8 mouse cellular contexts compared by ENCODE assay signal in the genomic region with DNA sequence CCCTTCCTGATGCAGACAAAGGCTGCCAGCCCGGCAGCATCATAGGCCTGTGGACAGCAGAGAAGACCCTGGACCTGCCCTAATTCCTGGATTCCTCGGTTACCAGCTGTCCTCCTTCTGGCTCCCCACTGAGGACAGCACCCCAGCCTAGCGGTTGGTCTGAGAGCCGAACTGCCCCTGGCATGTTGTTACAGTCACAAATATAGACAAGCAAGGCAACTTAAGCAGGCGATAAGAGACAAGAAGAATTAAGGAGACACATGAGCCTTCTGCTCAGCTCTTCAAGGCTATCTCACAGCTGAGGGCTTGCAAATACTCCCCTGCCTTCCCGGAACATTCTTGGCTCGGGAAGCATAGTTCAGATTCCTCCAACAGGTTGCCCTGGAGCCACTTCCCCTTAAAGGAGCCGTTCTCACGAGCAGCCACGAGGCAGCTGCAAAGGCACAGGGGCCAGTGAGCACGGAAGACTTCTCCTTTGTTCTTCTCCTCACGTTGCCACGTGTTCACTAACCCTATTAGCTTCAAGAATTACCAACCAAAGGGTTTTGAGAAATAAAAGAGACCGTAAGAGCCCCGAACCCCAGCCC.
DNase-seq lines count a peak whose midpoint lies in the region; ATAC-seq lines count a peak whose summit lies in the region.

No protein-coding gene starts in this region.

- H3K27ac ChIP-seq in embryonic facial prominence, embryonic 10.5 days (replicated peaks), result peak overlapping the region; percentile 86
- no peak overlapping the region for H3K27ac ChIP-seq in neural tube, embryonic 11.5 days (ENCODE audit: low read depth, low read length)

- intact Hi-C loops in heart, postnatal 14 days (cut with DNase I), result no loop called here

- H3K9ac ChIP-seq in neural tube, embryonic 11.5 days (ENCODE audit: low read length), result no peak overlapping the region

- 0 out of 2 replicates have a peak, but pooled peaks cover 3% of the 10 kb centered on the region for H3K27me3 ChIP-seq in embryonic facial prominence, embryonic 10.5 days (replicated peaks; ENCODE audit: low read depth, poor library complexity, severe bottlenecking)
- H3K27me3 ChIP-seq in neural tube, embryonic 11.5 days (ENCODE audit: control insufficient read depth, insufficient read depth, low read length), result no peaks in the 10 kb centered on the region

- DNase-seq in adrenal gland, postnatal 14 days, result peak; percentile 42
- no peak for DNase-seq in adrenal gland, adult 18-20 months (ENCODE audit: low spot score in 2 of 2)
- peak; percentile 66 for DNase-seq in embryonic facial prominence, embryonic 10.5 days (ENCODE audit: low spot score)
- peak; percentile 20 to 50 for DNase-seq in heart, postnatal 14 days
- DNase-seq in kidney, postnatal 4 days, result peak; percentile 58 to 66
- DNase-seq in neural tube, embryonic 11.5 days (ENCODE audit: low spot score), result peak; percentile 38
- DNase-seq in layer of hippocampus, postnatal 14 days (ENCODE audit: low spot score in 2 of 2), result no peak
- no peak for DNase-seq in right cerebral cortex, postnatal 14 days

- 31% methylated on average over 15 of the region's 15 CpGs for WGBS in embryonic facial prominence, embryonic 10.5 days
- WGBS in neural tube, embryonic 11.5 days, result 37% methylated on average over 15 of the region's 15 CpGs

- H3K4me1 ChIP-seq in embryonic facial prominence, embryonic 10.5 days, result peaks cover 25% of the 10 kb centered on the region
- no peaks in the 10 kb centered on the region; the same call in 1 of the 2 replicates for H3K4me1 ChIP-seq in neural tube, embryonic 11.5 days (ENCODE audit: control insufficient read depth, insufficient read depth, low read length)

- H3K4me3 ChIP-seq in embryonic facial prominence, embryonic 10.5 days, result peak overlapping the region; percentile 11; the same call in 1 of the 2 replicates
- H3K4me3 ChIP-seq in neural tube, embryonic 11.5 days (ENCODE audit: low read depth, low read length), result no peak overlapping the region

- H3K4me2 ChIP-seq in neural tube, embryonic 11.5 days (ENCODE audit: low read depth), result no peak overlapping the region

- no peaks in the 10 kb centered on the region for H3K9me3 ChIP-seq in embryonic facial prominence, embryonic 10.5 days
- no peaks in the 10 kb centered on the region for H3K9me3 ChIP-seq in neural tube, embryonic 11.5 days (ENCODE audit: control insufficient read depth, low read length)

- no peaks in the 10 kb centered on the region for H3K36me3 ChIP-seq in embryonic facial prominence, embryonic 10.5 days (replicated peaks)
- H3K36me3 ChIP-seq in neural tube, embryonic 11.5 days (ENCODE audit: control insufficient read depth, insufficient read depth, low read length), result no peaks in the 10 kb centered on the region

- ATAC-seq in neural tube, embryonic 11.5 days (ENCODE audit: insufficient read depth, low FRiP score, low TSS enrichment), result no peak

Comparison
In these comparisons a context has a peak if more than half of its experiments do, and no peak if none do; other contexts are left out.
1. DNase-seq: peak in adrenal gland, postnatal 14 days (single experiment), embryonic facial prominence, embryonic 10.5 days (single experiment), heart, postnatal 14 days (2 of 2), kidney, postnatal 4 days (2 of 2) and neural tube, embryonic 11.5 days (single experiment); none in adrenal gland, adult 18-20 months (0 of 2), layer of hippocampus, postnatal 14 days (0 of 2) and right cerebral cortex, postnatal 14 days (single experiment).